Mouse (Mus musculus) CH12.LX (cell line): ENCODE results near the gene Col6a1. TPM values are rescaled to one million over a fixed set of nuclear protein-coding genes. Genes with fewer than 3 reads are reported as not detected.
"Not testable (repeated sequence)": the region's sequence is repeated elsewhere in the genome, so short reads cannot be mapped to it uniquely, and the experiment has no call there.

ENCODE experiments used
- DNase-seq: peaks from one replicate; pipeline ENCODE4 v3.0.0-alpha.2; 2013; ENCODE audit errors: extremely low read depth
- H3K27ac ChIP-seq: 2 replicates; pipeline ENCODE4 v1.5.1; 2012; ENCODE audit warnings: low read depth, mild to moderate bottlenecking, control low read depth, moderate library complexity; ENCODE audit not compliant: insufficient read depth
- H3K27me3 ChIP-seq: replicated peaks from 2 replicates; pipeline ENCODE3; 2012; ENCODE audit warnings: inconsistent platforms
- H3K36me3 ChIP-seq, 2 experiments: replicated peaks in 1 of 2; 2 replicates each; pipeline versions ENCODE3 to v1.6.1; 2012; ENCODE audit warnings: inconsistent platforms in 1 of 2, low read length in 1 of 2, mild to moderate bottlenecking in 1 of 2, mixed read lengths in 1 of 2, moderate library complexity in 1 of 2; ENCODE audit not compliant: control insufficient read depth in 1 of 2, insufficient read depth in 1 of 2
- H3K4me1 ChIP-seq, 2 experiments: 2 replicates each; pipeline ENCODE4 v1.6.1; 2012; ENCODE audit warnings: inconsistent platforms in 1 of 2, moderate library complexity in 1 of 2; ENCODE audit not compliant: insufficient read depth in 2 of 2, control insufficient read depth in 1 of 2
- H3K4me2 ChIP-seq: 2 replicates; pipeline ENCODE4 v1.6.1; 2012; ENCODE audit warnings: low read depth, mild to moderate bottlenecking, control low read depth; ENCODE audit not compliant: poor library complexity, insufficient read depth, severe bottlenecking
- H3K4me3 ChIP-seq, 3 experiments: fragments of 150-350 bp in 1 of 3; sonication (generic) in 1 of 3; replicated peaks in 1 of 3; 2 replicates each; pipeline versions ENCODE3 to v1.5.1; 2011 to 2012; ENCODE audit warnings: low read depth in 2 of 3, low read length in 2 of 3, mild to moderate bottlenecking in 2 of 3, moderate library complexity in 2 of 3, control low read depth in 1 of 3, improper control_type of control experiment in 1 of 3, inconsistent platforms in 1 of 3, mixed read lengths in 1 of 3; ENCODE audit not compliant: poor library complexity in 1 of 3
- H3K79me2 ChIP-seq: replicated peaks from 2 replicates; pipeline ENCODE4 v1.6.1; 2012; ENCODE audit warnings: mild to moderate bottlenecking, moderate library complexity; ENCODE audit not compliant: control insufficient read depth, poor library complexity, insufficient read depth, severe bottlenecking; ENCODE audit errors: extremely low read depth
- H3K9ac ChIP-seq: 2 replicates; pipeline ENCODE4 v1.6.1; 2012; ENCODE audit warnings: low read depth, mild to moderate bottlenecking, control low read depth, moderate library complexity; ENCODE audit not compliant: insufficient read depth
- H3K9me3 ChIP-seq: replicated peaks from 2 replicates; pipeline ENCODE3; 2012; ENCODE audit warnings: low read length, inconsistent platforms, mixed read lengths
- BHLHE40 ChIP-seq: IDR thresholded peaks from 2 replicates; pipeline ENCODE4 v1.6.1; 2011; ENCODE audit warnings: mild to moderate bottlenecking, low read depth, low read length, improper control_type of control experiment
- CHD1 ChIP-seq: IDR thresholded peaks from 2 replicates; pipeline ENCODE4 v1.6.1; 2012; ENCODE audit warnings: low read depth, low read length, improper control_type of control experiment, inconsistent platforms
- CHD2 ChIP-seq: IDR thresholded peaks from 2 replicates; pipeline ENCODE4 v1.6.1; 2011; ENCODE audit warnings: low read length, improper control_type of control experiment
- E2F4 ChIP-seq: IDR thresholded peaks from 2 replicates; pipeline ENCODE4 v1.6.1; 2011; ENCODE audit warnings: low read depth, low read length, improper control_type of control experiment; ENCODE audit not compliant: insufficient replicate concordance
- ELF1 ChIP-seq: IDR thresholded peaks from 2 replicates; pipeline ENCODE4 v1.6.1; 2014; ENCODE audit warnings: low read depth, mild to moderate bottlenecking, inconsistent platforms, low read length, improper control_type of control experiment
- EP300 ChIP-seq: IDR thresholded peaks from 2 replicates; pipeline ENCODE4 v1.6.1; 2011; ENCODE audit warnings: low read length, improper control_type of control experiment
- ETS1 ChIP-seq: conservative IDR thresholded peaks from 2 replicates; pipeline ENCODE4 v1.6.1; 2012; ENCODE audit warnings: low read depth, mild to moderate bottlenecking, inconsistent platforms, low read length, improper control_type of control experiment, moderate library complexity
- GABPA ChIP-seq: IDR thresholded peaks from 2 replicates; pipeline ENCODE4 v1.6.1; 2012; ENCODE audit warnings: low read depth, low read length, improper control_type of control experiment, inconsistent platforms; ENCODE audit not compliant: insufficient replicate concordance
- IRF4 ChIP-seq: IDR thresholded peaks from 2 replicates; pipeline ENCODE4 v1.6.1; 2014; ENCODE audit warnings: low read depth, mild to moderate bottlenecking, inconsistent platforms, low read length, improper control_type of control experiment
- MAX ChIP-seq: IDR thresholded peaks from 2 replicates; pipeline ENCODE4 v1.6.1; 2011; ENCODE audit warnings: low read length, improper control_type of control experiment
- MEF2A ChIP-seq: IDR thresholded peaks from 2 replicates; pipeline ENCODE4 v1.6.1; 2014; ENCODE audit warnings: low read depth, mild to moderate bottlenecking, inconsistent platforms, low read length, improper control_type of control experiment, borderline replicate concordance
- MYC ChIP-seq: IDR thresholded peaks from 2 replicates; pipeline ENCODE4 v1.6.1; 2011; ENCODE audit warnings: low read depth, mild to moderate bottlenecking, improper control_type of control experiment, low read length
- NELFE ChIP-seq: IDR thresholded peaks from 2 replicates; pipeline ENCODE4 v1.6.1; 2011; ENCODE audit warnings: low read depth, low read length, improper control_type of control experiment
- NRF1 ChIP-seq: IDR thresholded peaks from 2 replicates; pipeline ENCODE4 v1.6.1; 2014; ENCODE audit warnings: low read depth, mild to moderate bottlenecking, inconsistent platforms, low read length, improper control_type of control experiment, moderate library complexity
- POLR2AphosphoS2 ChIP-seq: IDR thresholded peaks from 2 replicates; pipeline ENCODE4 v1.6.1; 2011; ENCODE audit warnings: low read depth, low read length, improper control_type of control experiment
- RAD21 ChIP-seq: IDR thresholded peaks from 2 replicates; pipeline ENCODE4 v1.6.1; 2011; ENCODE audit warnings: low read depth, mild to moderate bottlenecking, low read length, improper control_type of control experiment, moderate library complexity
- SIN3A ChIP-seq: IDR thresholded peaks from 2 replicates; pipeline ENCODE4 v1.6.1; 2012; ENCODE audit warnings: low read length, improper control_type of control experiment, inconsistent platforms
- SMC3 ChIP-seq: IDR thresholded peaks from 2 replicates; pipeline ENCODE4 v1.6.1; 2011; ENCODE audit warnings: low read depth, low read length, improper control_type of control experiment
- UBTF ChIP-seq: IDR thresholded peaks from 2 replicates; pipeline ENCODE4 v1.6.1; 2012; ENCODE audit warnings: low read depth, mild to moderate bottlenecking, inconsistent platforms, low read length, improper control_type of control experiment, moderate library complexity
- USF1 ChIP-seq: IDR thresholded peaks from 2 replicates; pipeline ENCODE4 v1.6.1; 2014; ENCODE audit warnings: low read depth, mild to moderate bottlenecking, inconsistent platforms, low read length, improper control_type of control experiment
- dilution Hi-C: fragments of 300-500 bp; cut with MboI; formaldehyde crosslinking; loops from 2 replicates; pipeline ENCODE4 v1.14.3; 2020; ENCODE audit warnings: low sequenced_read_pairs; ENCODE audit not compliant: extremely low pct_unique_long_range_greater_than_20kb, extremely low pct_ligation_motif_present
- in situ Hi-C: fragments of 300-500 bp; cut with MboI; formaldehyde crosslinking; loops from 3 replicates; pipeline ENCODE4 v1.14.3; 2019; ENCODE audit warnings: low sequenced_read_pairs, low pct_ligation_motif_present, low pct_unique_long_range_greater_than_20kb, mixed read lengths
- polyA plus RNA-seq: library from polyadenylated mRNA; unstranded; fragments of >175 nt; gene quantifications from 2 replicates; pipeline ENCODE4 v1.2.1, GENCODE M21; 2012; ENCODE audit warnings: low read depth; ENCODE audit not compliant: insufficient read length
- total RNA-seq, 2 experiments: library from RNA; depleted of rRNA; stranded (reverse); fragments of 300-350 nt in 1 of 2; fragments of >200 nt in 1 of 2; gene quantifications; 2 replicates each; pipeline ENCODE4 v1.2.3; 2012 to 2014

Gene Col6a1
- total and polyA plus RNA-seq, 3 experiments, result 0.21 TPM; not detected in 2

DNA sequence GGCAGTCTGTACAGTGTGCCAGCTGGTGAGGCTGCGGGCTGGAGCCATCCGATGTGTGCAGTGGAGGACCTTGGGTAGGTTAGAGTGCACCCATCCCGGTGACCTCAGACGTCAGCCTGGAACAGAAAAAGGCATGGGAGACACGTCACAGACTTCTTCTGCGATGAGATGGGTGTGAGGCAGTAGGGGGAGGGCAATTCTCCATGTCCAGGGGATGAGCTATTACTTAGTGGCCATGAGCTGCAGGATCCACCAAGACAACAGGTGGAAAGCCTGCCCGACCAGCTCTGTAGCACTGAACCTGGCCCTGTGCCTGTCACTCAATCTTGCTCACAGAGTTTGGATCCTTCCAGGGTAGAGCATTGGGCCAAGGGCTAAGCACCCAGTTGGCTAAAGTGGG, 36.4 kb upstream of the Col6a1 start:
- Histone ChIP-seq H3K27ac (no peak overlapping the region), H3K27me3 (peaks cover 97% of the 10 kb centered on the region), H3K36me3 (no peaks in the 10 kb centered on the region), H3K9ac (no peak overlapping the region), H3K4me1 (no peaks in the 10 kb centered on the region), H3K4me2 (no peak overlapping the region), H3K4me3 (no peak overlapping the region), H3K79me2 (no peaks in the 10 kb centered on the region), H3K9me3 (no peaks in the 10 kb centered on the region)
- TF ChIP-seq SMC3 (no peak), IRF4 (no peak), UBTF (no peak), USF1 (no peak), NRF1 (no peak), NELFE (no peak), MEF2A (no peak), RAD21 (no peak)
- DNase-seq, result no peak
- dilution Hi-C loops, result no loop called here
- in situ Hi-C loops, result no loop called here

DNA sequence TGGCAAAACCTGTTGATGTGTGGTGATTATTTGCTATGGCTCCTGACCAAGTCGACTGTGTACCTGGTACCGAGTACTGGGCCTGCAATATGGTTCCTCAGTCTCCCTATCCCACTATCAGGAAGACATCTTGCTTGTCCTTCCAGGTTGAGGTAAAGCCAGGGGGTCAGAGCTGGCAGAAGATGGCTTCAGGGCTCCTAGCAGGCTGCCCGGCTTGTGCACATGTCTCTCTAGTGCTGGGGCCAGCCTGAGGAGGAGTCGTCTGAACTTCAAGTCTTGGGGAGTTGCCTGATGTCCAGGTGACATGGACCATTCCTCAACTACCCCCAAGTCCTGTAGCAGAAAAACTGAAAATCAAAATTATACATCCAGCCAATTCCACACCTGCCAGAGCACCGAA, 33.9 kb upstream of the Col6a1 start:
- H3K4me3 ChIP-seq, result no peak overlapping the region
- dilution Hi-C loops, result no loop called here

DNA sequence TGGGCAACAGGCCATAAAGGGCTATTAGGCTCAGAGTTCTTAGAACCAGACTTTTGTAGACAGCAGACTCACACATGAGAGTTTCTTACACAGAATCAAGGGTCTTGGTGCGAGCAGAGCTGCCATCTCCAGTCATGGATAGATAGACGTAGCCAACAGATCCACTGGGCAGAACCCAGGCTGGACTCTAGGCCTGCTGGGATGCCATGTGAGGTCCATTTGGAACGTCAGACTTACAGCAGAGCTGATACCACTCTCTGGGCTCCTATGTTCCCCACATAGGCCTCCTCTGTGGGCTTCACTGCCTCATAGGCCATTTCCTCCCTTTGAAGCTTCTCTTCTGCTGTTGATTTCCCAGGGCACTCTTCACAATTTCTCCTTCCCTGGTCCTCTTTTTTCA, 27.7 kb upstream of the Col6a1 start:
- H3K36me3 ChIP-seq, result no peaks in the 10 kb centered on the region
- H3K9me3 ChIP-seq, result peaks cover 7% of the 10 kb centered on the region
- no peak for DNase-seq
- dilution Hi-C loops, result no loop called here
- in situ Hi-C loops, result no loop called here
- no peak overlapping the region for H3K4me3 ChIP-seq
- no peak overlapping the region for H3K4me2 ChIP-seq
- H3K27me3 ChIP-seq, result peaks cover 67% of the 10 kb centered on the region
- H3K79me2 ChIP-seq, result no peaks in the 10 kb centered on the region
- H3K4me1 ChIP-seq, result no peaks in the 10 kb centered on the region
- TF ChIP-seq ELF1 (no peak), CHD2 (no peak), POLR2AphosphoS2 (no peak), ETS1 (no peak), SIN3A (no peak), E2F4 (no peak), MAX (no peak), GABPA (no peak), BHLHE40 (no peak), USF1 (no peak)
- TF ChIP-seq, all 38 proteins: peak for 0
- Histone ChIP-seq H3K27ac (no peak overlapping the region), H3K9ac (no peak overlapping the region)

More for the DNA sequence above, 33.9 kb upstream of the Col6a1 start:
- Histone ChIP-seq H3K9ac (no peak overlapping the region), H3K4me1 (no peaks in the 10 kb centered on the region), H3K79me2 (no peaks in the 10 kb centered on the region), H3K27ac (no peak overlapping the region), H3K27me3 (peaks cover 86% of the 10 kb centered on the region), H3K9me3 (no peaks in the 10 kb centered on the region), H3K36me3 (no peaks in the 10 kb centered on the region), H3K4me2 (no peak overlapping the region)
- no peak for DNase-seq
- no peak for TF ChIP-seq E2F4
- TF ChIP-seq MYC, result no peak
- no peak for TF ChIP-seq EP300
- no peak for TF ChIP-seq CHD2
- no peak for TF ChIP-seq CHD1
- TF ChIP-seq MEF2A, result no peak
- in situ Hi-C loops, result no loop called here

DNA sequence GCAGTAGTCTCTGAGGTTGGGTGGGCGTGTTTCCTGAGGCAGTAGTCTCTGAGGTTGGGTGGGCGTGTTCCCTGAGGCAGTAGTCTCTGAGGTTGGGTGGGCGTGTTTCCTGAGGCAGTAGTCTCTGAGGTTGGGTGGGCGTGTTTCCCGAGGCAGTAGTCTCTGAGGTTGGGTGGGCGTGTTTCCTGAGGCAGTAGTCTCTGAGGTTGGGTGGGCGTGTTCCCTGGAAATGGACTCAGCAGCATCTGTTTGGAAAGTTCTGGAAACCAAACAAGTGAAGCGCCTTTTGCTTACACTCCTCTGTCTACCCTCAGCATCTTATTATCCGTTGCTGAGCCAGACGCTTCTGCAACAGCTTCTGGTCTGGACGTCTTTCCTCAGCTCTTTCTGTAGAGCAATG, 18.3 kb upstream of the Col6a1 start:
- peaks cover 47% of the 10 kb centered on the region for H3K27me3 ChIP-seq
- H3K4me1 ChIP-seq, H3K9ac ChIP-seq, H3K4me2 ChIP-seq, H3K79me2 ChIP-seq, H3K4me3 ChIP-seq, dilution Hi-C loops, in situ Hi-C loops, DNase-seq, H3K27ac ChIP-seq, H3K36me3 ChIP-seq: not testable (repeated sequence)
- peaks cover 21% of the 10 kb centered on the region for H3K9me3 ChIP-seq
